Mouse (Mus musculus) forebrain, embryonic 14.5 days (tissue): ENCODE results near the gene Eef2. TPM values are rescaled to one million over a fixed set of nuclear protein-coding genes. Genes with fewer than 3 reads are reported as not detected.

Experiments
- ATAC-seq: fragments of 200-750 bp; cut with Nextera tagmentation; 2 replicates; pipeline ENCODE4 v1.8.0; 2017; ENCODE audit warnings: mild to moderate bottlenecking, moderate library complexity
- DNase-seq: peaks from one replicate; pipeline ENCODE4 v3.0.0-alpha.2; 2015; ENCODE audit warnings: low spot score
- H3K27ac ChIP-seq: fragments of 300-500 bp; sonication (generic); 2 replicates; pipeline ENCODE4 v1.5.1; 2014; ENCODE audit warnings: low read depth, mild to moderate bottlenecking, control low read depth, low read length, moderate library complexity
- H3K27me3 ChIP-seq: fragments of 300-500 bp; sonication (generic); replicated peaks from 2 replicates; pipeline ENCODE4 v1.6.1; 2014; ENCODE audit warnings: low read length, control low read depth, mixed read lengths; ENCODE audit not compliant: control insufficient read depth, insufficient read depth
- H3K36me3 ChIP-seq: fragments of 300-500 bp; sonication (generic); 2 replicates; pipeline ENCODE4 v1.6.1; 2014; ENCODE audit warnings: low read length, control low read depth; ENCODE audit not compliant: control insufficient read depth, insufficient read depth
- H3K4me1 ChIP-seq: fragments of 300-500 bp; sonication (generic); 2 replicates; pipeline ENCODE4 v1.6.1; 2014; ENCODE audit warnings: antibody characterized with exemption, low read length, control low read depth; ENCODE audit not compliant: control insufficient read depth, insufficient read depth
- H3K4me2 ChIP-seq: fragments of 300-500 bp; sonication (generic); 2 replicates; pipeline ENCODE4 v1.6.1; 2014; ENCODE audit warnings: mild to moderate bottlenecking, control low read depth, low read length
- H3K4me3 ChIP-seq: fragments of 300-500 bp; sonication (generic); 2 replicates; pipeline ENCODE4 v1.5.1; 2014; ENCODE audit warnings: low read depth, low read length, control low read depth
- H3K9ac ChIP-seq: fragments of 300-500 bp; sonication (generic); 2 replicates; pipeline ENCODE4 v1.6.1; 2014; ENCODE audit warnings: mild to moderate bottlenecking, low read length, control low read depth, moderate library complexity
- H3K9me3 ChIP-seq: fragments of 300-500 bp; sonication (generic); replicated peaks from 2 replicates; pipeline ENCODE4 v1.6.1; 2016; ENCODE audit warnings: low read length, control low read depth, mixed read lengths; ENCODE audit not compliant: control insufficient read depth
- WGBS: fragments of 180-500 bp; shearing (Covaris S2); extraction: QIAGEN DNeasy Blood & Tissue Kit; methylation state at CpG from one replicate; pipeline ENCODE4 v1.1.7; 2014; 5-methylcytosine and 5-hydroxymethylcytosine counted together
- polyA plus RNA-seq: library from polyadenylated mRNA; unstranded; fragments of >200 nt; fragmentation: Nextera tagmentation; extraction: Ambion mirVana; gene quantifications from 2 replicates; pipeline ENCODE4 v1.2.1, GENCODE M21; 2014

The Eef2 gene
- polyA plus RNA-seq, 1 experiment from 2014 or later: 520 TPM

GRCm38 (mm10) chr10:81200141-81200540 is 23.7 kb downstream of the Eef2 start:
- H3K9me3 ChIP-seq: no peaks in the 10 kb centered on the region
- H3K4me1 ChIP-seq: no peaks in the 10 kb centered on the region
- H3K27ac ChIP-seq: no peak overlapping the region
- DNase-seq (no peak), ATAC-seq (no peak)
- H3K9ac ChIP-seq: no peak overlapping the region
- WGBS: 85% methylated on average over 13 of the region's 13 CpGs
- no peak overlapping the region for H3K4me2 ChIP-seq
- H3K27me3 ChIP-seq: peaks cover 20% of the 10 kb centered on the region
- peaks cover 8% of the 10 kb centered on the region; the same call in 1 of the 2 replicates for H3K36me3 ChIP-seq
- no peak overlapping the region for H3K4me3 ChIP-seq

DNA sequence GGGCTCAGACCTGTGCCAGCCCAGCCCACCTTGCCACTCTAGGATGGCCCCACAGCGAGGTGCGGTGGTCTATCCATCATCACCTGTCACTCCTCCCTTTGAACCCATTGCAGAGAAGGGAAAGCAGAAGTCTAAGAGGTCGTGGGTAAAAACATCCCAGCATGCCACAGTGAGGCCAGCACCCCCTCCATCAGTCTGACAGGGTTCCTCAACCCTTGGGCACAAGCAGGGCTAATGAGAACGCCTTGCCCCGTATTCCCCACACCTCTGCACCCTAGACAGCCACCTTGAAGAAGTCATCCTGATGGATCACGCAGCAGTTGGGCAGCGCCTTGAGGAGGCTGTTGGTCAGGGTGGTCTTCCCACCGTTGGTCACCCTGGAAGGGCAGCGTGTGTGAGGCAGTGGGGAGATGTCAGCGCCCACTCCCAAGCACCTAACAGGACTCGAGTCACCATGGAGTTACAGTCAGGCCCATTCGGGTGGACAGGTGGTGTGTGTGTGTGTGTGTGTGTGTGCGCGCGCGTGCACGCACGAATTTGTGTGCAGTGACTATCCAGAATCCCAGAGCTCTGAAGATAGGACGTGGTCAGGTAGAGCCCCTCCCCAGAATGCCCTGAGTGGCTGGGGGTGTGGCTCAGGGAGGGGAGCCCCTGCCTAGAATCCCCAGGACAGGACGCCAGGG is 24.3 kb downstream of the Eef2 start:
- H3K27me3 ChIP-seq: peaks cover 14% of the 10 kb centered on the region
- no peaks in the 10 kb centered on the region for H3K9me3 ChIP-seq
- ATAC-seq (no peak), DNase-seq (no peak)
- no peak overlapping the region for H3K4me3 ChIP-seq
- no peak overlapping the region for H3K9ac ChIP-seq
- no peaks in the 10 kb centered on the region for H3K4me1 ChIP-seq
- WGBS: 77% methylated on average over 20 of the region's 20 CpGs
- H3K27ac ChIP-seq: no peak overlapping the region
- no peak overlapping the region for H3K4me2 ChIP-seq
- H3K36me3 ChIP-seq: peaks cover 14% of the 10 kb centered on the region

DNA sequence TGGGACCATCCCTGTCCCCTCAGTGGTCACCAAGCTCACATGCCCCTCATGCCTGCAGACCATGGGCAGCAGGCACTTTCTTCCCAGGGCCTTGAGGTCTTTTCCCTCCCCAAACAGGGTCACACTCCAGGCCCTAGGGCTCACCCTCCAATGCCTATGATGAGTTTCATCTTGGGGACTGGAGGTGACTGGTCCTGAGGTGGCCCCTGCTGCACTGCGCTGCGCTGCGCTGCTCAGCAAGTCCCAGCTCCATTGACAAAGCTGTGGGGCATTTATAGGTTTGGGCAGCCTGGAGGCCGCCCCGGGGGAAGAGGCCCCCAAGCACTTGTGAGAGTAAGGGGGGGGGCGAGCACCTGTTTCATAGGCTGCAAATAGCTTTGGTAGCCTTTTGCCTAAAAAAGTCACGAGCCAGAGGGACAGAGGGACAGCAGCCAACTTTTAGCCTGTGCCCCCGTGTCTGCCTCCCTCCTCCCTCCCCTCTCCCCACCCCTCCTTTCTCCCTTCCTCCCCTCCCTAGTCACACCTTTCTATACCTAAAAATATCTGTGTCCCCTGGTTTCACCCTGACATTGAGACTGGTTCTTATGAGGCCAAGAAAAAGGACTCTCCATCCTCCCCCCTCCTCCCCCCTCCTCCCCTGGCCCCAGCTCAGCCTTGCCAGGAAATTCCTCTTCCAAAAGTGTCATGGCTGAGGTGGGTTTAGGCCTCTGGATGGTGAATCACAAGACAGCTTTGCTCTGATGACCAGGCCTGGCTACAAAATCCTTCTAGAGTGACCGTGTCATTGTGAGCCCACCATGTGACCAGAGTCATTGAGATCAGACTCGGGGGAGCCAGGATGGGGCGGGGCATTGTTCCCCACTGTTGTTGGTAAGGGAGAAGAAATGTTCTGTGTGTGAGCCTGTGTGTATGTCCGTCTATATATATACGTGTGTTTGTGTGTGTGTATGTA is 25.7 kb downstream of the Eef2 start, which contains the start of gene Nmrk2:
Gene Nmrk2, minus strand, starts transcription at position 245 of the 952 bp plus-strand sequence.
- Histone ChIP-seq H3K9ac (no peak within 1 kb of the TSS), H3K4me1 (no peaks in the 10 kb centered on the region), H3K4me2 (no peak within 1 kb of the TSS), H3K27me3 (0 out of 2 replicates have a peak, but pooled peaks cover 1% of the 10 kb centered on the region), H3K4me3 (no peak within 1 kb of the TSS), H3K27ac (no peak within 1 kb of the TSS), H3K9me3 (no peaks in the 10 kb centered on the region), H3K36me3 (peaks cover 23% of the 10 kb centered on the region)
- ATAC-seq (no peak), DNase-seq (no peak)
- 57% methylated on average over 13 of the region's 13 CpGs for WGBS

DNA sequence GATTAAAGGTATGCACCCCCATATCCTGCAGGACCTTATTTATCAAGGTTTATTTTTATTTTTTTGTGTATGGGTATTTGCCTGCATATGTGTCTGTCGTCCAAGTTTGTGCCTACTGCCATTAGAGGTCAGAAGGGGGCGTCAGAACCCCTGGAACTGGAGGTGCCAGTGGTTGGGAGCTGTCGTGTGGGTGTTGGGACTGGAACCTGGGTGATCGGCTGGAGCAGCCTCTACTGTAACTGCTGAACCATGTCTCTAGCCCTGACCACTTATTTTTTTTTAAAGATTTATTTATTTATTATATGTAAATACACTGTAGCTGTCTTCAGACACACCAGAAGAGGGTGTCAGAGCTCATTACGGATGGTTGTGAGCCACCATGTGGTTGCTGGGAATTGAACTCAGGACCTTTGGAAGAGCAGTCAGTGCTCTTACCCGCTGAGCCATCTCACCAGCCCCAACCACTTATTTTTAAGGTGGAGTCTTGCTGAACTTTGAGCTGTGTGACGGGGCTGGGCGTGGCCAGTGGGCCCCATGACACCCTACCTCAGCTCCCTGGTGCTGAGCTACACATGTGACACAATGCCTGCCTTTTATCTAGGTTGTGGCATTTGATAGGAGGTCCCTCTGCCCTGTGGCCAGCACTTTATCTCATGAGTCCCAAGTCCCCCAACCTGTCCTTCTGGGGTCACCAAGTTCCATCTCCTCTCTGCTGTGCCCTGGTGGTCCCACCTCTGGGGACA is 26.7 kb downstream of the Eef2 start:
- H3K4me1 ChIP-seq: no peaks in the 10 kb centered on the region
- peaks cover 29% of the 10 kb centered on the region for H3K36me3 ChIP-seq
- H3K9ac ChIP-seq: no peak overlapping the region
- H3K4me2 ChIP-seq: no peak overlapping the region
- DNase-seq (no peak), ATAC-seq (no peak)
- 71% methylated on average over 8 of the region's 8 CpGs for WGBS
- H3K27ac ChIP-seq: no peak overlapping the region
- H3K9me3 ChIP-seq: no peaks in the 10 kb centered on the region
- H3K4me3 ChIP-seq: no peak overlapping the region
- no peaks in the 10 kb centered on the region for H3K27me3 ChIP-seq

DNA sequence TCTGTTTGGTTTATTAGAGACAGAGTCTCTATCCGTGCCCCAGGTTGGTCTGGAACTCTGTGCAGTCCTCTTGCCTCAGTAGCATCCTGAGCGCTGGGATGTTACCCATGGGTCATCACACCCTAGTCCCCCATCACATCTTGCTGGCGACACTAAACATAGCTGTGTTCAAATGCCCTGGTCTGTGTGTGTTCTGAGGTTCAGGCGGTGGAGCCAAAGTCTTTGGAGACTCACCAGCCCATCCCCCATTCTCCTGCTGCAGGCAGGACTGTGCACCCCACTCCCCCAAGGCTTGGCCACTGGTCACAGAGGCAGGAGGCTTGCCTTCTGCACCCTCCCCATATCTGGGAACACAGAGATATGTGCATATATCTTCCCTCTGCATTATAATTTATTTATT is 27.7 kb downstream of the Eef2 start:
- DNase-seq: no peak
- no peak overlapping the region for H3K9ac ChIP-seq
- WGBS: 65% methylated on average over 4 of the region's 4 CpGs
- no peaks in the 10 kb centered on the region for H3K9me3 ChIP-seq
- H3K4me2 ChIP-seq: no peak overlapping the region
- H3K36me3 ChIP-seq: peaks cover 37% of the 10 kb centered on the region
- H3K4me1 ChIP-seq: no peaks in the 10 kb centered on the region
- no peak; the same call in 1 of the 2 replicates for ATAC-seq
- no peaks in the 10 kb centered on the region for H3K27me3 ChIP-seq
- no peak overlapping the region for H3K4me3 ChIP-seq
- H3K27ac ChIP-seq: no peak overlapping the region

DNA sequence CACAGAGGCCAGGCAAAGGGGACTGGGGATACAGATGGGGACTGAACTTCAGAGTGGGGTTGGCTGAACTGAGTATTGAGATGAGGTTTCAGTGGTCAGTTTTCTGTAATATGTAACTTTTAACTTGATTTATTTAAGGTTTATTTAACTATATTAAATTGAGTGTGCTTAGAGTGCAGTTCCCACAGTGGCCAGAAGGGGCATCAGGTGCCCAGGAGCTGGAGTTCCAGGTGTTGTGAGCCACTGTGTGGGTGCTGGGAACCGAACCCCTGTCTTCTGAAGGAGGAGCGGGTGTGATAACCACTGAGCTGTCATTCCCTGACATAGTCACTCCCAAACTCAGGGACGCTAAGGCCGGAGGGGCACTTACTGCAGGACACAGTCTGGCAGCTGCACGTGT is 33.7 kb downstream of the Eef2 start:
- Histone ChIP-seq H3K4me3 (no peak overlapping the region), H3K36me3 (peaks cover 84% of the 10 kb centered on the region), H3K4me1 (no peaks in the 10 kb centered on the region), H3K4me2 (no peak overlapping the region), H3K9ac (no peak overlapping the region), H3K27ac (no peak overlapping the region), H3K9me3 (no peaks in the 10 kb centered on the region), H3K27me3 (no peaks in the 10 kb centered on the region)
- no peak for DNase-seq
- no peak for ATAC-seq
- WGBS: 98% methylated on average over 5 of the region's 5 CpGs

- H3K9me3 ChIP-seq: no peaks in the 10 kb centered on the region
- H3K27me3 ChIP-seq: no peaks in the 10 kb centered on the region
- ATAC-seq (no peak), DNase-seq (no peak)
- no peaks in the 10 kb centered on the region for H3K4me1 ChIP-seq
- WGBS: 95% methylated on average over 6 of the region's 6 CpGs
- H3K9ac ChIP-seq: no peak overlapping the region
- H3K4me2 ChIP-seq: no peak overlapping the region
- H3K4me3 ChIP-seq: no peak overlapping the region
- peaks cover 74% of the 10 kb centered on the region for H3K36me3 ChIP-seq
- H3K27ac ChIP-seq: no peak overlapping the region
Observed at GRCm38 (mm10) chr10:81216260-81216659, 39.8 kb downstream of the Eef2 start.

DNA sequence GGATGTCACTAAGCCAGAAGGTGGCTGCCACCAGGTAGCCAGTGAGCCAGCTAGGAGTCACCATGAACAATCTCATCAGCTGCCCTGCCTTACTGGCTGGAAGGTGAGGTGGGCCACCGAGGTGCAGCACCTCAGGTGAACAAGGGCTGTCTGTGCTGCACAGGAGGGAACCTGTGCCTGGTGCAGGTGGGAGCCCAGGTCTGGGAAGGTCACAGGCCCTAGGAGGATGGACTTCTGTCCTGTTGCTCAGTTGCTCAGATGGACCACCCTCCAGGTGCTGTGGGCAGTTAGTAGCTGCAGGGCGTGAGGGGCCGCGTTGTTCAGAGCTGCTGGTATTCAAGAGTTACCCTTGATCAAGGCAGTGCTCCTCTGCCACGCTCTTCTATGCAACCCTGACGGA is 40.4 kb downstream of the Eef2 start:
- Histone ChIP-seq H3K36me3 (peaks cover 74% of the 10 kb centered on the region), H3K4me3 (no peak overlapping the region), H3K9me3 (no peaks in the 10 kb centered on the region), H3K27ac (no peak overlapping the region), H3K9ac (no peak overlapping the region), H3K4me2 (no peak overlapping the region), H3K4me1 (no peaks in the 10 kb centered on the region), H3K27me3 (no peaks in the 10 kb centered on the region)
- 87% methylated on average over 6 of the region's 6 CpGs for WGBS
- DNase-seq (no peak), ATAC-seq (no peak)
